Mouse (Mus musculus): ENCODE measurements around the gene Cd164l2.

Gene Cd164l2

GRCm38 (mm10) chr4:133217641-133218040 lies 5.7 kb downstream of the Cd164l2 start:
- in situ Hi-C loops (cut with MboI; ENCODE audit: low sequenced_read_pairs): no loop called here

- in situ Hi-C loops (cut with MboI; ENCODE audit: low sequenced_read_pairs): no loop called here
These were observed 6.8 kb downstream of the Cd164l2 start for GRCm38 (mm10) chr4:133218745-133219144.

DNA sequence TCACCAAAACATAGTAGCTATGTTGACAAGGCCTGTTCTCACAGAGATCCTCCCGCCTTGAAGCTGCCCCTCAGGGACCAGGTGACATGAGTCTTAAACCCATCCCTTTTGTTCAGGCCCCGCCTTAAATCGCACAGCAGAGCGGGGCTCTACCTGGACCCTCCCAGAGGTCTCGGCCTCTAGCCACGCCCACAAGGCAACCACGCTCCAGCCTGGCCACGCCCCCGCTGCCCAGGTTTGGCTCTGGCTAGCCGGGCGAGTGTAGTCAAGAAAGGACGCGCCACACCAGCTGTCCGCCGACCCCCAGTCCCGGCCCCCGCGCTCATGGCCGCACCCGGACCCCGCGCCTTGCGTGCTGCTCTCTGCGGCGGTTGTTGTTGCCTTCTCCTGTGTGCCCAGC lies 8.7 kb downstream of the Cd164l2 start:
- in situ Hi-C loops (cut with MboI; ENCODE audit: low sequenced_read_pairs): no loop called here

- in situ Hi-C loops (cut with MboI; ENCODE audit: low sequenced_read_pairs): no loop called here
These were observed 9.8 kb downstream of the Cd164l2 start for GRCm38 (mm10) chr4:133221701-133222100.

GRCm38 (mm10) chr4:133223875-133224274 lies 11.9 kb downstream of the Cd164l2 start:
- in situ Hi-C loops (cut with MboI; ENCODE audit: low sequenced_read_pairs): no loop called here

DNA sequence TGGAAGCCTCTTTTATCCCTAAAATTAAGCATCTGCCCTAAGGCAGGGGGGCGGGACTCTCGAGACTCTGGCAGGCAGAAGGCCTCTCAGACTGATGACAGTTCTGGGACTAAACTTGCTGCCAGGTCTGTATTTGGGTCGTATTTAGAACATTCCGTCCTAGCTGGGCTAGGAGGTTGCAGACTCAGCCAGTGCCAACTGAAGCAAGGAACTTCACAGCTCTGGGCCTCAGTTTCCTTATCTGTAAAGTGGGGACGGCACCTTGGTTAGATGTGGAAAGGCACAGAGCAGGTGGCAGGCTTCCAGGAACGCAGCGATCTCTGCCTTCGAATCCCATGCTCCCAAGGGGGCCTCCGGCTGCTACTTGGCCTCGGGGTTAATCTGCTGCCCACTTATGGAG lies 14.1 kb downstream of the Cd164l2 start:
- in situ Hi-C loops (cut with MboI; ENCODE audit: low sequenced_read_pairs): no loop called here

DNA sequence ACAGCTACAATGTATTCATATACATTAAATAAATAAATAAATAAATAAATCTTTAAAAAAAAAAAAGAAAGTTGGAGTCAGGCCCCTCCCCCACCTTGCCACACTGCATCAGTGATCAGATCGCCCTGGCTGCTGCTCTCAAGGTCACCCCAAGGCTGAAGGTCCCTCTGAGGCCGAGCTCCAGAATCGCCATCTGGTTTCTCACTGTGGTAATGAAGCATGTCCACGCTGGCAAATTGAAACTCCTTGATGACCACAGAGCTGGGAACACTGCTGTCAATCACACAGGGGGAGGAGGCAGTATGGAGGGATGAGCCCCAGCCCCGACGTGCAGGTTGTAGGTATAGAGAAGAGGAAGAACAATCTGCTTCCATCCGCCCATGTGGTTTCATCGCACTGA lies 15.7 kb downstream of the Cd164l2 start:
- in situ Hi-C loops (cut with MboI; ENCODE audit: low sequenced_read_pairs): no loop called here

- in situ Hi-C loops (cut with MboI; ENCODE audit: low sequenced_read_pairs): no loop called here
These were observed 17.7 kb downstream of the Cd164l2 start for GRCm38 (mm10) chr4:133229582-133229981.

- in situ Hi-C loops (cut with MboI; ENCODE audit: low sequenced_read_pairs): no loop called here
These were observed 21.5 kb downstream of the Cd164l2 start for GRCm38 (mm10) chr4:133233285-133233976.

DNA sequence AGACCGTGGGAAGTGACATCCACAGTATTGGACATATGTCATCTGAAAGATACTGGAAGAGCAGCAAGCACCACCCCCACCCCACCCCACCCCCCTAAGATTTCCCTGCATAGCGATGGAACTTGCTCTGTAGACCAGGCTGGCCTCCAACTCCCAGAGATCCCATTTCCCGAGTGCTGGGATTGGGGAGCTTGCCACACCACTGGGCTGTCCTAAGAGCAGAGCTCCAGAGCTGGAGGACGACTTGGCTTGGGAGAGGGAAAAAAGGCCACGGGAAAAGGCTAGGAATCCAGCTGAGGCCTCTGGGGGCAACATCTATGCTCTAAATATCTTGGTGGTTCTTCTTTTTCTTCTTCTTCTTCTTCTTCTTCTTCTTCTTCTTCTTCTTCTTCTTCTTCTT lies 22.8 kb downstream of the Cd164l2 start:
- in situ Hi-C loops (cut with MboI; ENCODE audit: low sequenced_read_pairs): no loop called here

- in situ Hi-C loops (cut with MboI; ENCODE audit: low sequenced_read_pairs): no loop called here
These were observed 23.5 kb downstream of the Cd164l2 start for GRCm38 (mm10) chr4:133235415-133235814.

DNA sequence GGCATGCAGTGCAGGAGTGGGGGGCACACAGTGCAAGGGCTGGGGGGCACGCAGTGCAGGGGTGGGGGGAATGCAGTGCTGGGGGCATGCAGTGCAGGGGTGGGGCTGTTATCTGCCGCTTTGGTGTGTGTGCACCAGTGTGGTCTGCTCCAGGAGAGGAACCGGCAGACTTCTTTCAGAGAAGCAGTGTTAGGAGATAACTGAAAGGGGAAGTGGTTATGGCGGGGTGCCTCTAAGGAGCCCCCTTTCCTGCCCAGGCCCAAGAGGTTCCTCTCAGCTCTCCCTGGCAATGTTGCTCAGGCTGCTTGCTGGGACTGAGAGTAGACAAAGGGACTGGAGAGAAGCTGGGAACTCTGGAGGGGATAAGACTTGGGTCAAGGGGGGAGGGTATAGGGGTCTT lies 26.0 kb downstream of the Cd164l2 start:
- in situ Hi-C loops (cut with MboI; ENCODE audit: low sequenced_read_pairs): no loop called here

- in situ Hi-C loops (cut with MboI; ENCODE audit: low sequenced_read_pairs): no loop called here
These were observed 28.6 kb downstream of the Cd164l2 start, which contains the start of gene Map3k6 for GRCm38 (mm10) chr4:133240490-133240921. Map3k6 (plus strand) TSS chr4:133240818.

- in situ Hi-C loops (cut with MboI; ENCODE audit: low sequenced_read_pairs): no loop called here
These were observed 29.3 kb downstream of the Cd164l2 start for GRCm38 (mm10) chr4:133240934-133241908.

DNA sequence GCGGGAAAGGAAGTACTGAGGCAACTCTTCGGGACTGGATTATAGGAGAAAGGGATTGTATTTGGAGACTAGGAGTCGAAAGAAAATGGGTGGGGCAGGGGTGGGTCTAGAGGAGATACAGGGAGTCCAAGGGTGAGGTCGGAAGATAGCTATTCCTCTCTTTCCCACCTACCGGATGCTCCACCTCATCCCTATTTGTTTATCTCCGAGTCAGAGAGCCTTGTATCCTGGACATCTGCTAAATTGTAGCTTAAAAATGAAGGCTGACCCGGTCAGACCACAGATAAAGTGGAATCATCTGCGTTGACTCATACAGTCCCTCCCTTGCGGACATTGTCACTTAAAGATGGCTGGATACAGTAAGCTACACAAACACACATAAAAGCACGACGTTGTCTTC lies 30.0 kb downstream of the Cd164l2 start:
- in situ Hi-C loops (cut with MboI; ENCODE audit: low sequenced_read_pairs): no loop called here

DNA sequence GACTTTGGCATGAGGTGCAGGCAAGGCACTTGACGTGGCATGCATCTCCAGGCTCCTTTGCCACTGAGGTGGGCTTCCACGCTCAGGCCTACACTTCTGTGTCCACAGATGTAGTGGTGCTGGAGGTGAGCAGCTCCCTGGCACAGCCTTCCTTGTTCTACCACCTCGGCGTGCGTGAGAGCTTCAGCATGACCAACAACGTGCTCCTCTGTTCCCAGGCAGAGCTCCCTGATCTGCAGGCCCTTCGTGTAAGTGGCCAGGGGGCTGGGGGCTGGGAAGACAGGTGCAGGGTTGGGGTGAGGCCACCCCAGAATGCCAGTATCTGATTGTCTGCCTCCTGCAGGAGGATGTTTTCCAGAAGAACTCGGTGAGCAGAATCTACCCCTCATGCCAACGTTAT lies 30.8 kb downstream of the Cd164l2 start:
- in situ Hi-C loops (cut with MboI; ENCODE audit: low sequenced_read_pairs): no loop called here

- in situ Hi-C loops (cut with MboI; ENCODE audit: low sequenced_read_pairs): no loop called here
These were observed 31.6 kb downstream of the Cd164l2 start for GRCm38 (mm10) chr4:133243538-133243937.

- in situ Hi-C loops (cut with MboI; ENCODE audit: low sequenced_read_pairs): no loop called here
These were observed 32.4 kb downstream of the Cd164l2 start for GRCm38 (mm10) chr4:133244289-133244688.

DNA sequence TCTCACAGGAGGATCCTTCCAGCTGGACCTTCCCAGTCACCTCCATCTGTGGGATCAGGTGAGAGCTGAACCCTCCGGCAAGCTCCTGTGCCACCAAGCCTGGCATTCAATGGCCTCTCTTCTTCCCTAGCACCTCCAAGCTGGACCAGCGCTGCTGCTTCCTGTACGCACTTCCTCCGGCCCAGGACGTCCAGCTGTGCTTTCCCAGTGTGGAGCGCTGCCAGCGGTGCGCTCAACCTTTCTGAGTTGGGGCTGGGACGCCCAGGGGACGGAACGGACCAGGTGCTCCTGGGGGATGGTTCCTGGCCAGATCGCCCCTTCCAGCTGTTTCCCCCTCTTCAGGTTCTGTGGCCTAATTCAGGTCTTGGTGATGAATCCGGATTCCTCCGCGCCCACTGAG lies 35.1 kb downstream of the Cd164l2 start:
- in situ Hi-C loops (cut with MboI; ENCODE audit: low sequenced_read_pairs): no loop called here

GRCm38 (mm10) chr4:133247806-133248449 lies 36.0 kb downstream of the Cd164l2 start:
- in situ Hi-C loops (cut with MboI; ENCODE audit: low sequenced_read_pairs): no loop called here

- in situ Hi-C loops (cut with MboI; ENCODE audit: low sequenced_read_pairs): no loop called here
These were observed 38.7 kb downstream of the Cd164l2 start for GRCm38 (mm10) chr4:133250609-133251008.
